Mouse (Mus musculus) MEL (cell line): Measurements from ENCODE around the gene Pknox2. TPM values are rescaled to one million over a fixed set of nuclear protein-coding genes. Genes with fewer than 3 reads are reported as not detected.

ENCODE experiments used
- DNase-seq: peaks from one replicate; pipeline ENCODE4 v3.0.0; 2011; ENCODE audit warnings: low read depth, low spot score
- H3K27ac ChIP-seq: 2 replicates; pipeline ENCODE4 v1.5.1; 2012; ENCODE audit warnings: low read depth, mild to moderate bottlenecking, control low read depth, low read length, moderate library complexity; ENCODE audit not compliant: control insufficient read depth
- H3K27me3 ChIP-seq, 2 experiments: fragments of 150-350 bp in 1 of 2; sonication (generic) in 1 of 2; 2 replicates each; pipeline ENCODE4 v1.6.1; 2012; ENCODE audit warnings: low read length in 2 of 2, mild to moderate bottlenecking in 2 of 2, improper control_type of control experiment in 1 of 2, moderate library complexity in 1 of 2; ENCODE audit not compliant: insufficient read depth in 2 of 2, control insufficient read depth in 1 of 2
- H3K36me3 ChIP-seq, 2 experiments: 2 replicates each; pipeline ENCODE4 v1.6.1; 2012 to 2014; ENCODE audit warnings: low read length in 2 of 2, improper control_type of control experiment in 1 of 2, inconsistent platforms in 1 of 2, mild to moderate bottlenecking in 1 of 2; ENCODE audit not compliant: insufficient read depth in 2 of 2, control insufficient read depth in 1 of 2
- H3K4me1 ChIP-seq, 2 experiments: fragments of 150-350 bp in 1 of 2; sonication (generic) in 1 of 2; 2 replicates each; pipeline ENCODE4 v1.6.1; 2012; ENCODE audit warnings: low read length in 2 of 2, improper control_type of control experiment in 1 of 2, mild to moderate bottlenecking in 1 of 2; ENCODE audit not compliant: insufficient read depth in 2 of 2, control insufficient read depth in 1 of 2
- H3K4me3 ChIP-seq, 2 experiments: fragments of 150-350 bp in 1 of 2; sonication (generic) in 1 of 2; 2 replicates each; pipeline ENCODE4 v1.5.1; 2012; ENCODE audit warnings: low read depth in 2 of 2, low read length in 2 of 2, mild to moderate bottlenecking in 2 of 2, moderate library complexity in 2 of 2, control low read depth in 1 of 2, improper control_type of control experiment in 1 of 2; ENCODE audit not compliant: control insufficient read depth in 1 of 2, insufficient read depth in 1 of 2
- H3K79me2 ChIP-seq: 2 replicates; pipeline ENCODE4 v1.6.1; 2012; ENCODE audit warnings: mild to moderate bottlenecking, low read length, moderate library complexity; ENCODE audit not compliant: control insufficient read depth, poor library complexity, insufficient read depth
- H3K9ac ChIP-seq: 2 replicates; pipeline ENCODE4 v1.6.1; 2012; ENCODE audit warnings: low read depth, mild to moderate bottlenecking, control low read depth, low read length, moderate library complexity; ENCODE audit not compliant: control insufficient read depth, poor library complexity, severe bottlenecking
- H3K9me3 ChIP-seq: fragments of 150-350 bp; sonication (generic); replicated peaks from 2 replicates; pipeline ENCODE4 v1.6.1; 2012; ENCODE audit warnings: mild to moderate bottlenecking, low read length, improper control_type of control experiment, moderate library complexity; ENCODE audit not compliant: insufficient read depth
- CHD2 ChIP-seq: IDR thresholded peaks from 2 replicates; pipeline ENCODE4 v1.6.1; 2011; ENCODE audit warnings: low read length, improper control_type of control experiment
- CTCF ChIP-seq, 3 experiments: IDR thresholded peaks in 2 of 3; conservative IDR thresholded peaks in 1 of 3; 2 replicates each; pipeline ENCODE4 v1.5.1; 2011 to 2012; ENCODE audit warnings: low read length in 3 of 3, low read depth in 2 of 3, mild to moderate bottlenecking in 2 of 3, improper control_type of control experiment in 1 of 3, inconsistent platforms in 1 of 3, mixed read lengths in 1 of 3, moderate library complexity in 1 of 3; ENCODE audit not compliant: control insufficient read depth in 1 of 3, insufficient read depth in 1 of 3, poor library complexity in 1 of 3, severe bottlenecking in 1 of 3
- ELF1 ChIP-seq: IDR thresholded peaks from 2 replicates; pipeline ENCODE4 v1.6.1; 2014; ENCODE audit warnings: low read depth, mild to moderate bottlenecking, inconsistent platforms, low read length, improper control_type of control experiment, moderate library complexity
- EP300 ChIP-seq, 2 experiments: IDR thresholded peaks; 2 replicates each; pipeline ENCODE4 v1.6.1; 2011; ENCODE audit warnings: improper control_type of control experiment in 2 of 2, low read length in 2 of 2, low read depth in 1 of 2, mild to moderate bottlenecking in 1 of 2
- ETS1 ChIP-seq: IDR thresholded peaks from 2 replicates; pipeline ENCODE4 v1.6.1; 2012; ENCODE audit warnings: low read depth, mild to moderate bottlenecking, inconsistent platforms, low read length, improper control_type of control experiment, moderate library complexity
- GABPA ChIP-seq: IDR thresholded peaks from 2 replicates; pipeline ENCODE4 v1.6.1; 2012; ENCODE audit warnings: low read depth, mild to moderate bottlenecking, inconsistent platforms, low read length, improper control_type of control experiment, moderate library complexity
- GATA1 ChIP-seq: IDR thresholded peaks from 2 replicates; pipeline ENCODE4 v1.6.1; 2011; ENCODE audit warnings: low read depth, low read length, improper control_type of control experiment
- MAX ChIP-seq: IDR thresholded peaks from 2 replicates; pipeline ENCODE4 v1.6.1; 2011; ENCODE audit warnings: low read length, improper control_type of control experiment
- MAZ ChIP-seq: IDR thresholded peaks from 2 replicates; pipeline ENCODE4 v1.6.1; 2012; ENCODE audit warnings: low read depth, mild to moderate bottlenecking, inconsistent platforms, low read length, improper control_type of control experiment
- MXI1 ChIP-seq: IDR thresholded peaks from 2 replicates; pipeline ENCODE4 v1.6.1; 2011; ENCODE audit warnings: mild to moderate bottlenecking, low read depth, low read length, improper control_type of control experiment
- MYB ChIP-seq: IDR thresholded peaks from 2 replicates; pipeline ENCODE4 v1.6.1; 2011; ENCODE audit warnings: mild to moderate bottlenecking, low read depth, low read length, improper control_type of control experiment
- NELFE ChIP-seq: IDR thresholded peaks from 2 replicates; pipeline ENCODE4 v1.6.1; 2011; ENCODE audit warnings: low read depth, low read length, improper control_type of control experiment
- POLR2A ChIP-seq, 2 experiments: IDR thresholded peaks; 2 replicates each; pipeline ENCODE4 v1.6.1; 2011 to 2012; ENCODE audit warnings: low read length in 2 of 2, mild to moderate bottlenecking in 2 of 2, control low read depth in 1 of 2, improper control_type of control experiment in 1 of 2, low read depth in 1 of 2, moderate library complexity in 1 of 2; ENCODE audit not compliant: control insufficient read depth in 1 of 2, insufficient read depth in 1 of 2, poor library complexity in 1 of 2
- POLR2AphosphoS2 ChIP-seq: IDR thresholded peaks from 2 replicates; pipeline ENCODE4 v1.6.1; 2011; ENCODE audit warnings: low read length, improper control_type of control experiment
- RAD21 ChIP-seq: IDR thresholded peaks from 2 replicates; pipeline ENCODE4 v1.6.1; 2011; ENCODE audit warnings: mild to moderate bottlenecking, low read depth, low read length, improper control_type of control experiment
- RCOR1 ChIP-seq: IDR thresholded peaks from 2 replicates; pipeline ENCODE4 v1.6.1; 2012; ENCODE audit warnings: low read depth, mild to moderate bottlenecking, inconsistent platforms, low read length, improper control_type of control experiment
- SIN3A ChIP-seq: IDR thresholded peaks from 2 replicates; pipeline ENCODE4 v1.6.1; 2012; ENCODE audit warnings: low read length, improper control_type of control experiment, inconsistent platforms
- SMC3 ChIP-seq: IDR thresholded peaks from 2 replicates; pipeline ENCODE4 v1.6.1; 2011; ENCODE audit warnings: low read depth, low read length, improper control_type of control experiment
- TCF12 ChIP-seq: IDR thresholded peaks from 2 replicates; pipeline ENCODE4 v1.6.1; 2014; ENCODE audit warnings: low read depth, mild to moderate bottlenecking, inconsistent platforms, low read length, improper control_type of control experiment, moderate library complexity
- UBTF ChIP-seq: IDR thresholded peaks from 2 replicates; pipeline ENCODE4 v1.6.1; 2012; ENCODE audit warnings: low read depth, mild to moderate bottlenecking, inconsistent platforms, low read length, improper control_type of control experiment, moderate library complexity, borderline replicate concordance; ENCODE audit not compliant: insufficient read depth
- USF1 ChIP-seq: IDR thresholded peaks from 2 replicates; pipeline ENCODE4 v1.6.1; 2014; ENCODE audit warnings: low read depth, mild to moderate bottlenecking, inconsistent platforms, low read length, improper control_type of control experiment, moderate library complexity
- USF2 ChIP-seq, 2 experiments: IDR thresholded peaks; 2 replicates each; pipeline ENCODE4 v1.6.1; 2011 to 2012; ENCODE audit warnings: improper control_type of control experiment in 2 of 2, low read length in 2 of 2, borderline replicate concordance in 1 of 2, inconsistent platforms in 1 of 2, low read depth in 1 of 2, mild to moderate bottlenecking in 1 of 2; ENCODE audit not compliant: insufficient read depth in 1 of 2
- ZMIZ1 ChIP-seq: IDR thresholded peaks from 2 replicates; pipeline ENCODE4 v1.6.1; 2012; ENCODE audit warnings: low read depth, mild to moderate bottlenecking, inconsistent platforms, low read length, improper control_type of control experiment, moderate library complexity
- ZNF384 ChIP-seq: IDR thresholded peaks from 2 replicates; pipeline ENCODE4 v1.6.1; 2012; ENCODE audit warnings: low read depth, mild to moderate bottlenecking, inconsistent platforms, low read length, improper control_type of control experiment
- polyA plus RNA-seq, 2 experiments: library from polyadenylated mRNA; stranded (reverse) in 1 of 2; unstranded in 1 of 2; fragments of >175 nt in 1 of 2; fragments of >200 nt in 1 of 2; gene quantifications; 2 replicates each; pipeline versions ENCODE4 v1.2.1 to v1.2.4; 2012; ENCODE audit warnings: low replicate concordance in 2 of 2, low read depth in 1 of 2; ENCODE audit not compliant: insufficient read length in 2 of 2, insufficient read depth in 1 of 2, missing spikeins in 1 of 2
- total RNA-seq: library from RNA; depleted of rRNA; stranded (reverse); fragments of 300-350 nt; gene quantifications from 2 replicates; pipeline ENCODE4 v1.2.3, GENCODE M21; 2012

The Pknox2 gene
- total and polyA plus RNA-seq, 3 experiments, result not detected

DNA sequence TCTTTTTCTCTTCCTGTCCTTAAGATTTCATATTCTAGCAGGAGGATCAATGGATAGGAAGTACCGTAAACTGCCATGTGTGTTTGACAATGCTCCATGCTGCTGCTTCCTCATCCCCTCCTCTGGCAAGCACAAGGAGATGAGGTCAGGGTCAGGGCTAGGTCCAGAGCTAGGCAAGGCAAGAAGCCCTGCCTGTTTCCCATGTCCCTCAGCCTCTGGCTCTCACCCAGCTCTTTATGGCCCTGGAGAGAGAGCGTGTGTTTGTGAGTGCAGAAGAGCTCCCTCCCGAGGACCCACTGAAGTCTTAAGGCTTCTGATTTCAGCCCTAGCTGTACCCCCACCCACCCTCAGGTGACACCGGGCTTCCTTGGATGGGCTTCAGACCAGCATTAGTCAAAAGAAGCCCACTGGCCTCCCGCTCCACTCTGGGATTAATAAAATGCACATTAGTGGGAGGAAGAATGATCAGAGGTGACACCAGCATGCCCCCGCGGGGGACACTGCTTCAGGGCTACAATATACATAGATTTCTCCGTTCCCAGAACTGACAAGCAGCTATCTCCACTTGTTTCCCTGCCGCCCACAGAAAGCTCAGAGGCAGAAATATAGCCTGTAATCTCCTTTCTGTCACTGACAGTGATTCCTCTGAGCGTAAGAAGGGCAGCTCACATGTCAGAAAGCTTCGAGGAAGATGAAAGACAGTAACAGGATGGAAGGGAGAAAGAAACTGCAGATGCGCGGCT is 156.4 kb downstream of the Pknox2 start:
- Histone ChIP-seq H3K9ac (no peak overlapping the region), H3K27ac (no peak overlapping the region), H3K9me3 (no peaks in the 10 kb centered on the region), H3K79me2 (no peaks in the 10 kb centered on the region), H3K27me3 (no peaks in the 10 kb centered on the region; a peak in 1 of 4 replicates), H3K4me1 (no peaks in the 10 kb centered on the region), H3K36me3 (no peaks in the 10 kb centered on the region), H3K4me3 (no peak overlapping the region)
- no peak for TF ChIP-seq MAZ
- no peak for TF ChIP-seq USF2 (IDR thresholded peaks at IDR 0.05; ENCODE audit: borderline replicate concordance in 1 of 2, insufficient read depth in 1 of 2, low read depth in 1 of 2, low read length in 2 of 2)
- no peak for TF ChIP-seq GABPA
- TF ChIP-seq ELF1, result no peak
- no peak for TF ChIP-seq UBTF
- TF ChIP-seq MYB, result no peak
- TF ChIP-seq CHD2, result no peak
- TF ChIP-seq ZMIZ1, result no peak
- no peak for TF ChIP-seq EP300 (IDR thresholded peaks at IDR 0.05; ENCODE audit: low read depth in 1 of 2, low read length in 2 of 2)
- no peak for TF ChIP-seq TCF12
- DNase-seq, result no peak

DNA sequence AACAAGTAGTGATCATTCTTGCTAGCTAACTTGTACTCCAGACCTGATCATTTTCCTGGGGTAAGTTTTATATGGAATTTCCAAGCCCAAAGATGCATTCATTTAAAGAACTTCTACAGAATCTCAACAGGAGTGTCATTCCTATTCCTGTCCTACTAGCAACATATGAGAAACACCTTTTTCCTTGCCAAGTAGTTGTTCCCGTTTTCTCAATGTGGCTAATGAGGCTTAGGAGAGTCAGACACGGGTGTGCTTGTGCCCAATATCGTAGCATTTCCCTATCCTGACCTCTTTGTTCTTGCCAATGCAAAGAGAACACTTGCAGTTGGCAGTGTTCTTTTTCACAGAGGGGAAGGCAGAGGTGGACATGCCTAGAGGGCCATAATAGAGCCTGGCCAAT is 157.2 kb downstream of the Pknox2 start:
- H3K27ac ChIP-seq, result no peak overlapping the region
- no peak for DNase-seq
- H3K79me2 ChIP-seq, result no peaks in the 10 kb centered on the region
- H3K9me3 ChIP-seq, result no peaks in the 10 kb centered on the region
- no peak for TF ChIP-seq MAX
- no peaks in the 10 kb centered on the region for H3K36me3 ChIP-seq
- H3K27me3 ChIP-seq, result no peaks in the 10 kb centered on the region; a peak in 1 of 4 replicates
- H3K9ac ChIP-seq, result no peak overlapping the region
- H3K4me3 ChIP-seq, result no peak overlapping the region
- no peaks in the 10 kb centered on the region for H3K4me1 ChIP-seq

DNA sequence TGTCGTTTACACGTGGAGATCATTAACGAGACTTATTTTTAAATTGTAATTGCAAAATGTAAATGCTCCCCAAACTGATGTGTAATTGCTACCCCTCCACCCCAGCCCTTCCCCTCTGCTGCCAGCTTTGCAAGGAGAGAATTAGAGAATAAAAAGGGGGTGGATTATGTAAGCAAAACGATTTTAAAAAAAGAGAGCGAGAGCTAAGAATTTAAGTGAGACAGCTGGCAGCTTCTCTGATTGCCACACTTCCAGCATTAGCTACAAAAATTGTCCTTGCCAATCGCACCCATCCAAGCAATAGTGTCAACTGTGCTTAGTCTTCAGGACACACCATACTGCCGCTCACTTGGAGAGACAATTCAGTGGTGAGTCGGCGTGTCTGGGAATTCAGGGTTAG is 162.0 kb downstream of the Pknox2 start:
- Histone ChIP-seq H3K9ac (no peak overlapping the region), H3K36me3 (no peaks in the 10 kb centered on the region)
- TF ChIP-seq GATA1 (no peak), RCOR1 (no peak), SMC3 (no peak), CHD2 (no peak), TCF12 (no peak), POLR2AphosphoS2 (no peak), POLR2A (IDR thresholded peaks at IDR 0.05; ENCODE audit: control insufficient read depth in 1 of 2, insufficient read depth in 1 of 2, low read depth in 1 of 2, low read length in 2 of 2, poor library complexity in 1 of 2) (no peak), MXI1 (no peak), USF1 (no peak), ZNF384 (no peak), ELF1 (no peak), UBTF (no peak), NELFE (no peak), RAD21 (no peak), CTCF (IDR thresholded peaks at IDR 0.05 in 2 of 3, conservative IDR thresholded peaks at IDR 0.05 in 1 of 3; ENCODE audit: control insufficient read depth in 1 of 3, insufficient read depth in 1 of 3, low read depth in 2 of 3, low read length in 3 of 3, poor library complexity in 1 of 3, severe bottlenecking in 1 of 3) (no peak), SIN3A (no peak), ETS1 (no peak)

More for the DNA sequence above, 162.0 kb downstream of the Pknox2 start:
- H3K4me1 ChIP-seq, result no peaks in the 10 kb centered on the region
- no peak for DNase-seq
- no peaks in the 10 kb centered on the region for H3K79me2 ChIP-seq
- H3K4me3 ChIP-seq, result no peak overlapping the region
- H3K27me3 ChIP-seq, result peaks cover 0 to 1% of the 10 kb centered on the region in 2 experiments; a peak in 2 of 4 replicates
- H3K27ac ChIP-seq, result no peak overlapping the region
- H3K9me3 ChIP-seq, result no peaks in the 10 kb centered on the region
